Mouse (Mus musculus) intestine, postnatal 0 days (tissue): ENCODE measurements at regions not wholly inside any gene's neighbourhood (a gene's known extent, or its start where the extent isn't known, plus 50 kb on each side); places are given as distances from the start of the nearest gene placed in this dataset.

Experiments
- ATAC-seq: fragments of 200-750 bp; cut with Nextera tagmentation; 2 replicates; pipeline ENCODE4 v1.8.0; 2017; ENCODE audit warnings: mild to moderate bottlenecking, moderate TSS enrichment, moderate library complexity
- H3K27ac ChIP-seq: fragments of 300-500 bp; sonication (generic); 2 replicates; pipeline ENCODE4 v1.5.1; 2014; ENCODE audit warnings: mild to moderate bottlenecking, low read depth, low read length, moderate library complexity
- H3K27me3 ChIP-seq: fragments of 300-500 bp; sonication (generic); replicated peaks from 2 replicates; pipeline ENCODE4 v1.6.1; 2014; ENCODE audit warnings: low read length, mixed read lengths; ENCODE audit not compliant: control insufficient read depth, insufficient read depth
- H3K36me3 ChIP-seq: fragments of 300-500 bp; sonication (generic); 2 replicates; pipeline ENCODE4 v1.6.1; 2014; ENCODE audit warnings: mild to moderate bottlenecking, moderate library complexity; ENCODE audit not compliant: control insufficient read depth, insufficient read depth
- H3K4me1 ChIP-seq: fragments of 300-500 bp; sonication (generic); replicated peaks from 2 replicates; pipeline ENCODE4 v1.6.1; 2014; ENCODE audit warnings: antibody characterized with exemption, low read length, mixed read lengths; ENCODE audit not compliant: control insufficient read depth, insufficient read depth
- H3K4me2 ChIP-seq: fragments of 300-500 bp; sonication (generic); replicated peaks from 2 replicates; pipeline ENCODE4 v1.6.1; 2014; ENCODE audit warnings: low read depth, mild to moderate bottlenecking, moderate library complexity
- H3K4me3 ChIP-seq: fragments of 300-500 bp; sonication (generic); 2 replicates; pipeline ENCODE4 v1.5.1; 2014; ENCODE audit warnings: low read depth, low read length
- H3K9ac ChIP-seq: fragments of 300-500 bp; sonication (generic); 2 replicates; pipeline ENCODE4 v1.6.1; 2014; ENCODE audit warnings: mild to moderate bottlenecking, low read depth, low read length
- H3K9me3 ChIP-seq: fragments of 300-500 bp; sonication (generic); 2 replicates; pipeline ENCODE4 v1.6.1; 2016; ENCODE audit warnings: mixed run types; ENCODE audit not compliant: control insufficient read depth
- CTCF ChIP-seq: sonication (generic); IDR thresholded peaks from 2 replicates; pipeline ENCODE4 v1.5.1; 2016; ENCODE audit warnings: low read depth, mild to moderate bottlenecking, control low read depth, antibody characterized with exemption, moderate library complexity
- WGBS: fragments of 180-500 bp; shearing (Covaris S2); extraction: QIAGEN DNeasy Blood & Tissue Kit; methylation state at CpG from one replicate; pipeline ENCODE4 v1.1.7; 2014; 5-methylcytosine and 5-hydroxymethylcytosine counted together

DNA sequence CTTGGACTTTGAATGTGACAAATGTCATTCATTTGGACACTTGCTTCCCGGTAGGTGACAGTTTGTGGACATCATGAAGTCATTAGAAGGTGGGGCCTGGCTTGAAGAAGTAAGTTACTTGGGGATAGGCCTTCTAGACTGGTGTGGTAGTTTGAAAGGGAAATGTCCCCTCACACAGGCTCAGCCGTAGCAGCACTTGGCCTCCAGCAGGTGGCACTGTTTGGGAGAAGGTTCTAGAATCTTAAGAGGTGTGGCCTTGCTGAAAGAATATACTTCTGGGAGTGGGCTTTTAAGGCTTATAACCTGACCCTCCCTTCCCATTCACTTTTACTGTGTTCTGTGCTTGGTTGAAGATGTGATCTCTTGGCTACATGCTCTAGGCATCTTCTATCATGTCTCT, 331.5 kb upstream of the Tmem132c start:
- TF ChIP-seq CTCF = peak; percentile 33; the same call in 1 of the 2 replicates
- Histone ChIP-seq H3K9me3 (no peaks in the 10 kb centered on the region), H3K27me3 (no peaks in the 10 kb centered on the region), H3K4me2 (no peak overlapping the region), H3K4me3 (no peak overlapping the region), H3K9ac (no peak overlapping the region), H3K27ac (no peak overlapping the region), H3K36me3 (no peaks in the 10 kb centered on the region), H3K4me1 (no peaks in the 10 kb centered on the region)
- WGBS = 86% methylated on average over 2 of the region's 2 CpGs
- ATAC-seq = no peak

DNA sequence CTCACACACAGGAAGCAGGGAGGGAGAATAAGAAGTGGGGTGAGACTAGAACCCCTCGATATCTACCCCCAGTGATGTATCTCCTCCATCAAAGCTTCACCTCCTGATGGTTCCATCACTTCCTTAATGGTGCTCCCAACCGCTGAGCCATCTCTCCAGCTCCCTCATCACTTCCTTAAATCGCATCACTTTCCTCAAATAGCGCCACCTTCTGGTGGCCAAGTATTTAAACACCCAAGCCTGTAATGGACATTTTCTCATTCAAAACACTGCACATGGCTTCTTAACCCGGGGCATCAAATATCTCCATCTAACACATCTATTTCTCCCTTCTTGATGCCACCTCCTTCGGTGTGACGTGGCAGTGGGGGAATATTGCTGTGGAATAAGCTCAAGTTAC, 324.3 kb upstream of the Tmem132c start:
- H3K4me3 ChIP-seq = no peak overlapping the region
- ATAC-seq = no peak
- H3K4me1 ChIP-seq = no peaks in the 10 kb centered on the region
- no peak for TF ChIP-seq CTCF
- H3K36me3 ChIP-seq = no peaks in the 10 kb centered on the region
- H3K27me3 ChIP-seq = no peaks in the 10 kb centered on the region
- H3K9me3 ChIP-seq = 0 out of 2 replicates have a peak, but pooled peaks cover 5% of the 10 kb centered on the region
- no peak overlapping the region for H3K9ac ChIP-seq
- no peak overlapping the region for H3K4me2 ChIP-seq
- 67% methylated on average over 7 of the region's 7 CpGs for whole genome bisulfite sequencing
- H3K27ac ChIP-seq = no peak overlapping the region

DNA sequence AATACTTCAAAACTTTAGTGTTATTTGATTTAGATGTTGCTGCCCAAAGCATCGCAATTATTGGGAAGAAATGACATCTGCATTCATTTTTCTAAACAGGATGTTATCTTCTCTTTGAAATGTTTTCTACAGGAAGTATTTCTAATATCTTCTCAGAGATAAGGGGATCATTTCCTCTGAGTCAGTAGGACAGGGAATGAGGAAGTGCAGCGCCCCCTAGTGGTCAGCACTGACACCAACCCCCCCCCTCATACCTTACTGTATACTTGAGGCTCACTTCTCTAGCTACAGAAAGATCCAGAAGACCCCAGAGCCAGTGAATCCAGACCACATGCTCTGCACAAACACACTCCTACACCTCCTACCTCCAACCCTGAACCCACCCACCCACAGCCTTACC, 308.1 kb upstream of the Tmem132c start:
- no peak for ATAC-seq
- Histone ChIP-seq H3K4me3 (no peak overlapping the region), H3K27me3 (no peaks in the 10 kb centered on the region), H3K9me3 (no peaks in the 10 kb centered on the region), H3K27ac (no peak overlapping the region), H3K4me2 (no peak overlapping the region), H3K9ac (no peak overlapping the region), H3K4me1 (no peaks in the 10 kb centered on the region), H3K36me3 (no peaks in the 10 kb centered on the region)
- 53% methylated on average over 2 of the region's 2 CpGs for WGBS
- TF ChIP-seq CTCF = no peak

DNA sequence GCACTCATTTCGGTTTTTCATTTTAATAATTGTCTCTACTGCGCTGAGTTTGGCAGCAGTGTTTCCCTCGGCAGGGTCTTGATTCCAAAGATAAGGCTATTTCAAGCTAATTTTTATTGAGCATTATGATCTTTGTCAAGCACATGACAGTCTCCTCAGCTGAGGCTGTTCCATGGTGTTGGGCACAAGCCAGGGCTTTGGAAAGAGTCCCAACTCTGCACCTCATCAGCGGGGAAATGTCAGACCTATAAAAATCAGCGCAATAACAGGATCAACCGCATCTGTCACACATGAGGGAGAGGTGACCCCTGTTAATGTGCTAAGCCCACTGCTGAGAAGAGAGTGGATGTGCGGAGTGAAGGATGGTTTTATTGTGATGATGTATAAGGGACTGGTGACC, 296.7 kb upstream of the Tmem132c start:
- no peak overlapping the region for H3K4me2 ChIP-seq
- H3K9ac ChIP-seq = no peak overlapping the region
- H3K36me3 ChIP-seq = no peaks in the 10 kb centered on the region
- WGBS = 81% methylated on average over 7 of the region's 7 CpGs
- H3K27ac ChIP-seq = no peak overlapping the region
- H3K9me3 ChIP-seq = no peaks in the 10 kb centered on the region
- no peak for ATAC-seq
- no peak for TF ChIP-seq CTCF
- H3K4me1 ChIP-seq = no peaks in the 10 kb centered on the region
- no peaks in the 10 kb centered on the region for H3K27me3 ChIP-seq
- H3K4me3 ChIP-seq = no peak overlapping the region

DNA sequence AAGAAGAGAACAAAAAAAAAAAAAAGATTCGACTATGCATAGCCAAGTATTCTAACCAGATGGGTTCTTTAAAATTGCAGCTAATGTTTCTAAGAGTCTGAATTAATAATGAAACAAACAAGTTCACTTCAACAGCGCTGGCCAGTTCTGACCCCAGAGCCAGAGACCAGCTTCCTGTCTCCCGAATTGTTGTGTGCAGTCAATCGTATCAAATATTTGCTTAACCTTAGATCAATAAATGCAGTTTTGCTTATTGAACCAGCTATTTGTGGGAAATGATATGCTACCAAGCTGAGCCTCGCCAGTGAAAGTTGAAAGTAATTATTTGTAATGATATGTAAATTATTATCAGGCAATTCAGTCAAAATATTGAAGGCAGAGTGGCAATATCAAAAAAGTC, 287.4 kb upstream of the Tmem132c start:
- H3K4me3 ChIP-seq = no peak overlapping the region
- WGBS = 45% methylated on average over 5 of the region's 5 CpGs

DNA sequence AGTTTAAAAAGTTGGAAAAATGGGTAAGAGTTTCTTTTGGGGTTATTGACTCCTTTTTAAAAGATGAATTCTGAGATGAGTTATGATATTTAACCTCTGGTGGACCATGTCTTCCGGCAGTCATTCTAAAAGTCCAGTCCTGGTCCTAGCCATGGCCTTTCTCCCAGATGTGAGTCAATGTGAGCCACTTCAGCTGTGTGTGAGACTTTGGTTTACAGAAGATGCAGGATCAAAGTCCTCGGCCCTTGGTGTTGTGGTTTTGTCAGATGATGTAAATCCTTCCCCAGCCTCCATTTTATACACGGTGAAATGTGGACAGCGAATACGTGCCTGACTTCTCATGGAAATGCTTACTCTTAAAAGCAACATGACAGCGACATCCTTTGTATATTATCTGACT, 287.0 kb upstream of the Tmem132c start:
- H3K4me3 ChIP-seq = no peak overlapping the region
- H3K4me1 ChIP-seq = no peaks in the 10 kb centered on the region
- H3K27me3 ChIP-seq = no peaks in the 10 kb centered on the region
- H3K9me3 ChIP-seq = no peaks in the 10 kb centered on the region
- H3K9ac ChIP-seq = no peak overlapping the region
- H3K36me3 ChIP-seq = no peaks in the 10 kb centered on the region
- WGBS = 68% methylated on average over 6 of the region's 6 CpGs
- ATAC-seq = no peak
- H3K27ac ChIP-seq = no peak overlapping the region
- no peak overlapping the region for H3K4me2 ChIP-seq
- no peak for TF ChIP-seq CTCF

More for the DNA sequence above, 287.4 kb upstream of the Tmem132c start:
- no peaks in the 10 kb centered on the region for H3K9me3 ChIP-seq
- no peak overlapping the region for H3K9ac ChIP-seq
- no peaks in the 10 kb centered on the region for H3K36me3 ChIP-seq
- TF ChIP-seq CTCF = no peak
- H3K27me3 ChIP-seq = no peaks in the 10 kb centered on the region
- no peak for ATAC-seq
- H3K4me2 ChIP-seq = no peak overlapping the region
- H3K4me1 ChIP-seq = no peaks in the 10 kb centered on the region
- no peak overlapping the region for H3K27ac ChIP-seq

DNA sequence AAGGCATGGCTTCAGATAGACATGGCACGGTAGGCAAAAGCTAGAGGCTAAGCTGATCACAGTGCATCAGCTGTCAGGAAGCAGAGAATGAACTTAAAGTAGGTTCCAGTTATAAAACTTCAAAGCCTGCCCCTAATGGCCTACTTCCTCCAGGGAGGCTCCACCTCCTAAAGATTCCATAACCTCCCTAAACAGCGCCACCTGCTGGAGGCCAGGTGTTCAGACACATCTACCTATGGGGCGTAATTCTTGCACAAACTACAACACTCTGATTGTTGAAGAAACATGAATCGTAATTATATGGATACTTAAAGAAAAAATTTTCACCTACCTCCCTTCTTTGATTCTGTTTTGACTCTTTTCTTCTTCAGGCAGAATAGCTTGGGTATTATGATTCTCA, 277.0 kb upstream of the Tmem132c start:
- no peaks in the 10 kb centered on the region for H3K27me3 ChIP-seq
- no peak for ATAC-seq
- WGBS = 84% methylated on average over 4 of the region's 4 CpGs

More for the DNA sequence above, 277.0 kb upstream of the Tmem132c start:
- no peak overlapping the region for H3K9ac ChIP-seq
- no peaks in the 10 kb centered on the region for H3K36me3 ChIP-seq
- H3K4me3 ChIP-seq = no peak overlapping the region
- 0 out of 2 replicates have a peak, but pooled peaks cover 3% of the 10 kb centered on the region for H3K9me3 ChIP-seq
- H3K27ac ChIP-seq = no peak overlapping the region
- H3K4me1 ChIP-seq = no peaks in the 10 kb centered on the region
- TF ChIP-seq CTCF = no peak
- no peak overlapping the region for H3K4me2 ChIP-seq
